Mouse (Mus musculus) intestine, postnatal 0 days (tissue): ENCODE measurements around the gene E2f2. TPM values are rescaled to one million over a fixed set of nuclear protein-coding genes. Genes with fewer than 3 reads are reported as not detected.

Experiments
- ATAC-seq: fragments of 200-750 bp; cut with Nextera tagmentation; 2 replicates; pipeline ENCODE4 v1.8.0; 2017; ENCODE audit warnings: mild to moderate bottlenecking, moderate TSS enrichment, moderate library complexity
- H3K27ac ChIP-seq: fragments of 300-500 bp; sonication (generic); 2 replicates; pipeline ENCODE4 v1.5.1; 2014; ENCODE audit warnings: mild to moderate bottlenecking, low read depth, low read length, moderate library complexity
- H3K27me3 ChIP-seq: fragments of 300-500 bp; sonication (generic); replicated peaks from 2 replicates; pipeline ENCODE4 v1.6.1; 2014; ENCODE audit warnings: low read length, mixed read lengths; ENCODE audit not compliant: control insufficient read depth, insufficient read depth
- H3K36me3 ChIP-seq: fragments of 300-500 bp; sonication (generic); 2 replicates; pipeline ENCODE4 v1.6.1; 2014; ENCODE audit warnings: mild to moderate bottlenecking, moderate library complexity; ENCODE audit not compliant: control insufficient read depth, insufficient read depth
- H3K4me1 ChIP-seq: fragments of 300-500 bp; sonication (generic); replicated peaks from 2 replicates; pipeline ENCODE4 v1.6.1; 2014; ENCODE audit warnings: antibody characterized with exemption, low read length, mixed read lengths; ENCODE audit not compliant: control insufficient read depth, insufficient read depth
- H3K4me2 ChIP-seq: fragments of 300-500 bp; sonication (generic); replicated peaks from 2 replicates; pipeline ENCODE4 v1.6.1; 2014; ENCODE audit warnings: low read depth, mild to moderate bottlenecking, moderate library complexity
- H3K4me3 ChIP-seq: fragments of 300-500 bp; sonication (generic); 2 replicates; pipeline ENCODE4 v1.5.1; 2014; ENCODE audit warnings: low read depth, low read length
- H3K9ac ChIP-seq: fragments of 300-500 bp; sonication (generic); 2 replicates; pipeline ENCODE4 v1.6.1; 2014; ENCODE audit warnings: mild to moderate bottlenecking, low read depth, low read length
- H3K9me3 ChIP-seq: fragments of 300-500 bp; sonication (generic); 2 replicates; pipeline ENCODE4 v1.6.1; 2016; ENCODE audit warnings: mixed run types; ENCODE audit not compliant: control insufficient read depth
- CTCF ChIP-seq: sonication (generic); IDR thresholded peaks from 2 replicates; pipeline ENCODE4 v1.5.1; 2016; ENCODE audit warnings: low read depth, mild to moderate bottlenecking, control low read depth, antibody characterized with exemption, moderate library complexity
- WGBS: fragments of 180-500 bp; shearing (Covaris S2); extraction: QIAGEN DNeasy Blood & Tissue Kit; methylation state at CpG from one replicate; pipeline ENCODE4 v1.1.7; 2014; 5-methylcytosine and 5-hydroxymethylcytosine counted together
- polyA plus RNA-seq: library from polyadenylated mRNA; unstranded; fragments of >200 nt; fragmentation: Nextera tagmentation; extraction: Ambion mirVana; gene quantifications from 2 replicates; pipeline ENCODE4 v1.2.1, GENCODE M21; 2015

The E2f2 gene
- polyA plus RNA-seq, 1 experiment from 2014 or later: 4.2 TPM

GRCm38 (mm10) chr4:136170401-136170800 lies 1.8 kb upstream of the E2f2 start:
- 59% methylated on average over 4 of the region's 4 CpGs for WGBS
- 0 out of 2 replicates have a peak, but pooled peaks cover 7% of the 10 kb centered on the region for H3K4me1 ChIP-seq
- no peak for TF ChIP-seq CTCF

GRCm38 (mm10) chr4:136171455-136171854 lies 739 bp upstream of the E2f2 start:
- no peak for ATAC-seq
- 27% methylated on average over 12 of the region's 12 CpGs for WGBS
- Histone ChIP-seq H3K27me3 (no peaks in the 10 kb centered on the region), H3K4me2 (peak overlapping the region; percentile 100), H3K4me1 (peaks cover 13% of the 10 kb centered on the region; the same call in 1 of the 2 replicates), H3K9ac (peak overlapping the region; percentile 64; the same call in 1 of the 2 replicates), H3K9me3 (no peaks in the 10 kb centered on the region), H3K27ac (no peak overlapping the region), H3K4me3 (peak overlapping the region; percentile 78), H3K36me3 (no peaks in the 10 kb centered on the region)
- TF ChIP-seq CTCF: no peak

More at GRCm38 (mm10) chr4:136170401-136170800, 1.8 kb upstream of the E2f2 start:
- H3K36me3 ChIP-seq: no peaks in the 10 kb centered on the region
- ATAC-seq: no peak
- no peaks in the 10 kb centered on the region for H3K27me3 ChIP-seq
- H3K9me3 ChIP-seq: no peaks in the 10 kb centered on the region
- no peak overlapping the region for H3K27ac ChIP-seq
- H3K9ac ChIP-seq: peak overlapping the region; percentile 11; the same call in 1 of the 2 replicates
- no peak overlapping the region for H3K4me2 ChIP-seq
- no peak overlapping the region for H3K4me3 ChIP-seq

GRCm38 (mm10) chr4:136172542-136173209 lies 482 bp downstream of the E2f2 start:
- no peak for TF ChIP-seq CTCF
- H3K27ac ChIP-seq: peak overlapping the region; percentile 85
- H3K36me3 ChIP-seq: no peaks in the 10 kb centered on the region
- peaks cover 18% of the 10 kb centered on the region; the same call in 1 of the 2 replicates for H3K4me1 ChIP-seq
- peak overlapping the region; percentile 64 for H3K9ac ChIP-seq
- under 1% methylated on average over 66 of the region's 67 CpGs for WGBS
- H3K9me3 ChIP-seq: no peaks in the 10 kb centered on the region
- H3K4me2 ChIP-seq: peak overlapping the region; percentile 100
- no peaks in the 10 kb centered on the region for H3K27me3 ChIP-seq
- peak overlapping the region; percentile 78 for H3K4me3 ChIP-seq
- no peak for ATAC-seq

GRCm38 (mm10) chr4:136173210-136173715 lies 1.1 kb downstream of the E2f2 start:
- Histone ChIP-seq H3K4me2 (peak overlapping the region; percentile 100), H3K27ac (peak overlapping the region; percentile 85), H3K36me3 (no peaks in the 10 kb centered on the region), H3K9ac (peak overlapping the region; percentile 64), H3K27me3 (no peaks in the 10 kb centered on the region), H3K4me3 (peak overlapping the region; percentile 78), H3K4me1 (peaks cover 22% of the 10 kb centered on the region; the same call in 1 of the 2 replicates), H3K9me3 (no peaks in the 10 kb centered on the region)
- no peak for ATAC-seq
- no peak for TF ChIP-seq CTCF
- WGBS: 5% methylated on average over 14 of the region's 14 CpGs

GRCm38 (mm10) chr4:136174216-136175193 lies 2.3 kb downstream of the E2f2 start:
- Histone ChIP-seq H3K4me1 (peaks cover 27% of the 10 kb centered on the region), H3K36me3 (no peaks in the 10 kb centered on the region), H3K27me3 (no peaks in the 10 kb centered on the region), H3K9me3 (no peaks in the 10 kb centered on the region), H3K4me3 (0 out of 2 replicates have a peak overlapping the region, but pooled peaks have one; percentile 2), H3K9ac (peak overlapping the region; percentile 22; the same call in 1 of the 2 replicates), H3K4me2 (peak overlapping the region; percentile 100; the same call in 1 of the 2 replicates), H3K27ac (peak overlapping the region; percentile 85)
- 38% methylated on average over 13 of the region's 13 CpGs for WGBS
- ATAC-seq: peak; percentile 22
- peak; percentile 36 for TF ChIP-seq CTCF
